Mouse (Mus musculus) lung, embryonic 16.5 days (tissue): ENCODE data around the gene Lkaaear1. TPM values are rescaled to one million over a fixed set of nuclear protein-coding genes. Genes with fewer than 3 reads are reported as not detected.

Experiments
- ATAC-seq: fragments of 200-750 bp; cut with Nextera tagmentation; 2 replicates; pipeline ENCODE4 v1.8.0; 2017; ENCODE audit warnings: low read depth, mild to moderate bottlenecking, moderate library complexity
- H3K27ac ChIP-seq: fragments of 300-500 bp; sonication (generic); 2 replicates; pipeline ENCODE4 v1.5.1; 2014; ENCODE audit warnings: mild to moderate bottlenecking, control low read depth, low read length
- H3K27me3 ChIP-seq: fragments of 300-500 bp; sonication (generic); 2 replicates; pipeline ENCODE4 v1.6.1; 2014; ENCODE audit warnings: low read depth, low read length, mixed read lengths; ENCODE audit not compliant: control insufficient read depth, insufficient read depth
- H3K36me3 ChIP-seq: fragments of 300-500 bp; sonication (generic); 2 replicates; pipeline ENCODE4 v1.6.1; 2014; ENCODE audit warnings: low read length; ENCODE audit not compliant: control insufficient read depth, insufficient read depth
- H3K4me1 ChIP-seq: fragments of 300-500 bp; sonication (generic); replicated peaks from 2 replicates; pipeline ENCODE4 v1.6.1; 2014; ENCODE audit warnings: low read length, mixed read lengths; ENCODE audit not compliant: control insufficient read depth, insufficient read depth
- H3K4me2 ChIP-seq: fragments of 300-500 bp; sonication (generic); 2 replicates; pipeline ENCODE4 v1.6.1; 2014; ENCODE audit warnings: low read depth, low read length, control low read depth
- H3K4me3 ChIP-seq: fragments of 300-500 bp; sonication (generic); 2 replicates; pipeline ENCODE4 v1.5.1; 2014; ENCODE audit warnings: mild to moderate bottlenecking, low read length, control low read depth
- H3K9ac ChIP-seq: fragments of 300-500 bp; sonication (generic); 2 replicates; pipeline ENCODE4 v1.6.1; 2014; ENCODE audit warnings: low read length, control low read depth
- H3K9me3 ChIP-seq: fragments of 300-500 bp; sonication (generic); 2 replicates; pipeline ENCODE4 v1.6.1; 2016; ENCODE audit warnings: low read length; ENCODE audit not compliant: control insufficient read depth
- WGBS: fragments of 180-500 bp; shearing (Covaris S2); extraction: QIAGEN DNeasy Blood & Tissue Kit; methylation state at CpG from one replicate; pipeline ENCODE4 v1.1.7; 2014; 5-methylcytosine and 5-hydroxymethylcytosine counted together
- polyA plus RNA-seq: library from polyadenylated mRNA; unstranded; fragments of >200 nt; fragmentation: Nextera tagmentation; extraction: Ambion mirVana; gene quantifications from 2 replicates; pipeline ENCODE4 v1.2.1, GENCODE M21; 2015

Lkaaear1 gene
- polyA plus RNA-seq, 1 experiment from 2014 or later: not detected

DNA sequence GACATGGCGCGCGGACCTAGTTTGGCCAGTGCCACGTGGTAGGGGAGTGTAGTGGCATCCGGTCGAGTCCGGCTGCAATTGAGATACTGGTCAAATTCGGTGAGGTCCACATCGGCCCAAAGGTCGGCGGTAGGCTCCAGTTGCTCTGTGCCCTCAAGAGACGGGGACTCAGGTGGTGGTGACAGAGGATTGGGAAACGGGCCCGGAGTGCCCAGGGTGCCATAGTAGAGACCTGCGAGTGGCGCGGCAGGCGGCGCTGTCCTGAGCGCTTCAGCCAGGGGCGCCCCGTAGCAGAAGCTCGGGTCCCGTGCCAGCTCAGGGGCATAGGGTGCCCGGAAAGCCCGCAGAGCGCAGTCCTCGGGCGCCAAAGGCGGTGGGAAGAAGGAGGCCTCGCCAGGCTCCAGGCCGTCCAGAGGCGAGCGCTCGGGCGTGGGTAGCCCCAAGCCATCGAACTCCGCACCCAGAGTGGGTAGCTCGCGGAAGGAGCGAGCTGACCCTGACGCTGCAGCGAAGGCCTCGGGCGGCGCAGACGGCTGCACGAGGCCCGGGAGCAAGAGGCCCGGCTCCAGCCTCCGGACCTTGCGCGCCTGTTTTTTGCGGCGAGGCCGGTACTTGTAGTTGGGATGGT, 27.8 kb downstream of the Lkaaear1 start:
- 2% methylated on average over 56 of the region's 56 CpGs for WGBS
- Histone ChIP-seq H3K4me3 (peak overlapping the region; percentile 57), H3K27me3 (peaks cover 46% of the 10 kb centered on the region), H3K4me2 (peak overlapping the region; percentile 72), H3K9ac (peak overlapping the region; percentile 74), H3K9me3 (no peaks in the 10 kb centered on the region), H3K36me3 (no peaks in the 10 kb centered on the region), H3K4me1 (peaks cover 17% of the 10 kb centered on the region; the same call in 1 of the 2 replicates), H3K27ac (peak overlapping the region; percentile 56)
- ATAC-seq: peak; percentile 41

DNA sequence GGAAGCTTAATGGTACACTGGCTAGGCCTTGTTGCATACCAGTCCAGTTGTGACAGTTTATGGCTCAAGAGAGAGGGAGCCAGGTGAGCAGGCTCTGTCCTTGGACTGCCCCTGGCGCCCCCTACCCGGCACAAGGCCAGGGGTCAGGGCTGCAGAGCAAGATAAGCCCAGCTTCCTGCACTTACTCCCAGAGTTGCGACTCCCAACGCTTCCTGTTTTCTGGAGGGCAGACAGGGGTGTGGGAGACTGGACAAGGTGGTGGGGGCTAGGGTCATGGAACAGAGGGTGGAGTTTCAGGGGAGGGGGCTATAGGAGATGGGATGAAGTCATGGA, 35.0 kb downstream of the Lkaaear1 start:
- Histone ChIP-seq H3K36me3 (no peaks in the 10 kb centered on the region), H3K4me3 (no peak overlapping the region), H3K9ac (no peak overlapping the region), H3K9me3 (no peaks in the 10 kb centered on the region), H3K4me1 (peaks cover 3% of the 10 kb centered on the region), H3K27ac (peak overlapping the region; percentile 86), H3K27me3 (no peaks in the 10 kb centered on the region), H3K4me2 (no peak overlapping the region)
- peak; percentile 70 for ATAC-seq
- WGBS: 9% methylated on average over 4 of the region's 4 CpGs

DNA sequence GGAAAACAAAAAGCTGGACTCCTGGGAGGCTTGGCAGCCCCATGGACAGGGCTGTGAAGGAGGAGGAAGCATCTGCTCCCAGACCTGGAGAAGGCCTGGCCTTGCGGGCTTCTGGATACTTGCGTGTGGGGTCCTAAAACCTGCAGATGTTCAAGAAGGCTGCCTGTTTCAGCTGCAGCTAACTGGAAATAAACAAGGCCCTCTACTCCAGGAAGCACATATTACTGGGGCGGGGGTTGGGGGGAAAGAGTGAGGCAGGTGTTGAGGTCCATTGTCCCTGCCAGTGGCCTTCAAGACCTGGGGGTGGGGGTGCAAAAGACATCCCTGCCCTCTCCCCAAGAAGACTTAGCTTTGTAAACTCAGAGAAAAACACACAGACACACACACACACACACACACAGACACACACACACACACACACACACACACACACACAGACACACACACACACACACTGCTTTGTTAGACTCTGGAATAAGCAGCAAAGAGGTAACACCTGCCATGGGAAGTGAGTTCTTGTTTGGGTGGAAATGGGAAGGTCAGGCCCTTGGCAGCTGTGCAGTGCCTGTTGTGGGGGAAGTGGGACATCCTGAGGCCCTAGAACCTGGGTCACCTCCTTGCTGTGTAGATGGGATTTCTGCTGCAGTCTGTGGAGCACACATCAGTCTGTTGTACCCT, 35.5 kb downstream of the Lkaaear1 start:
- WGBS: 79% methylated on average over 3 of the region's 3 CpGs
- Histone ChIP-seq H3K36me3 (no peaks in the 10 kb centered on the region), H3K27me3 (no peaks in the 10 kb centered on the region), H3K9me3 (no peaks in the 10 kb centered on the region), H3K27ac (peak overlapping the region; percentile 86), H3K4me3 (no peak overlapping the region), H3K9ac (no peak overlapping the region), H3K4me1 (peaks cover 3% of the 10 kb centered on the region), H3K4me2 (no peak overlapping the region)
- peak; percentile 51 for ATAC-seq

DNA sequence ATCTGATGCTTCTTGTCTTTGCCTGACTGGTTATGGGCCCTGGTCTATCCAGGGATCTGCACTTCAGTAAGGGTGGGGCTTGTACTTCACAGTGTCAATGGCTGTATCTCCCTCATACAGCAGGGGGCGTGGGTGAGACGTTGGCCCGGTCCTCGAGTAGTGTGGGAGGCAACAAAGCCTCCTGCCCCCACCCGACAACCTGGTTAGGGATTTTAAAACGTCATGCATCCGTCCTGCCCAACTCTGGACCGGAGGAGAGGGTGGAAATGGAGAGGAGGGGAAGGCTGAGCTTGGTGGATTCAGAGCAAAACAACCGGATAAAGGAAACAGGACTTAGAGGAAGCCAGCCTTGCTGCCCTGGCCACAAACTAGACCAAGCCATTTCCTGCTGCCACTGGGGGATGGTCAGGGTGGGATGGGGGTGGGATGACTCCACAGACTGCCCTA, 38.6 kb downstream of the Lkaaear1 start:
- Histone ChIP-seq H3K4me3 (no peak overlapping the region), H3K4me2 (no peak overlapping the region), H3K9ac (no peak overlapping the region; the same call in 1 of the 2 replicates), H3K4me1 (peaks cover 3% of the 10 kb centered on the region), H3K27ac (peak overlapping the region; percentile 11; the same call in 1 of the 2 replicates), H3K36me3 (peaks cover 11% of the 10 kb centered on the region), H3K9me3 (no peaks in the 10 kb centered on the region), H3K27me3 (no peaks in the 10 kb centered on the region)
- WGBS: 8% methylated on average over 9 of the region's 9 CpGs
- ATAC-seq: peak; percentile 86

DNA sequence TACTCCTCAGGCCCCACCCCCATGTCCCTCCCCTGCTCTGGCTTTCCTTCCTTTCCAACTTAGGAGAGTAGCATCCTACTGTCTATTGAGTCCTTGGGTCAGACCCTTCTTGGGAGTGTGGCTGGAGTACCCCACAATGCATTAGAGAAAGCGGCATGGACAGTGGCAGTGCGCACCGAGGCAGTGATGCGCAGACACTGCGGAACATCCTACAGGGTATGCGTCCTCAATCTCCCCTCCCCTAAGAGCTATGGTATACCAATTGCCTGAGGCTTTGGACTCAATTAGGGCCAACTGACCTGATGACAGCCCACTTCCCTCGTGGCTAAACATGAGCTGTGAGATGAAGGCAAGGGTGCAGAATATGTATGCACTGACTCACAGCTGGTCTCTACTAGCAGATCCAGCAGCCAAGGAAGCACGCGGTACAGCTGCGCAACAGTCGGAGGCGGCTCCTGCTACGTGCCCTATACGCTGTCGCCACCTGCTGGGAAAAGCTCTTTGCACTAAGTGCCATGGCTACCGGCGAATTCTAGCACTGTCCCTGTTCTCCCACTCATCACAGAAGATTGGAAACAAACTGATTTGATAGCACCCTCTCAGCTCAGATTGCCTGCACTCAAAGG, 39.2 kb downstream of the Lkaaear1 start:
- H3K4me2 ChIP-seq: no peak overlapping the region
- H3K27ac ChIP-seq: peak overlapping the region; percentile 11; the same call in 1 of the 2 replicates
- no peaks in the 10 kb centered on the region for H3K9me3 ChIP-seq
- H3K4me1 ChIP-seq: peaks cover 3% of the 10 kb centered on the region
- H3K27me3 ChIP-seq: no peaks in the 10 kb centered on the region
- no peak overlapping the region for H3K4me3 ChIP-seq
- WGBS: 41% methylated on average over 17 of the region's 17 CpGs
- ATAC-seq: peak; percentile 21; the same call in 1 of the 2 replicates
- H3K9ac ChIP-seq: no peak overlapping the region
- peaks cover 13% of the 10 kb centered on the region for H3K36me3 ChIP-seq

DNA sequence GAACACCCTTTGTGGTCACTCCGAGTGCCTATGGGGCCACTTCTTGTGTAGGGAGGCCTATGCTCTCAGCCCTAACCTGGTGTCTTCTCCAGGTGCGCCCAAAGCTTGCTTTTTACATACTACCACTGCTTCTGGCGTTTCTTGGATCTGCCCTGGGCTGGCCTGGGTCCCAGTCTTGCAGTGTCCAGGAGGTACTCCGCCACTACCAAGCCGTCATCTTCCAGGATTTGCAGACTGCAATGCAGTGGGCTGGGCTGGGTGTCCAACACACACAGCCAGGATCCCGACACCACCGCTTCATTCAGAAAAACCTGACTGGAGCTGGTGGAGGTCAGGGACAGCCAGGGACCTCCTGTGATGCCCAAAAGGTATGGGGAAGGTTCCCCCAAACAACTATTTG, 39.7 kb downstream of the Lkaaear1 start:
- Histone ChIP-seq H3K4me2 (no peak overlapping the region), H3K27me3 (no peaks in the 10 kb centered on the region), H3K9ac (no peak overlapping the region), H3K4me3 (no peak overlapping the region), H3K4me1 (peaks cover 3% of the 10 kb centered on the region), H3K36me3 (peaks cover 14% of the 10 kb centered on the region), H3K27ac (no peak overlapping the region), H3K9me3 (no peaks in the 10 kb centered on the region)
- ATAC-seq: no peak
- WGBS: 83% methylated on average over 7 of the region's 7 CpGs

DNA sequence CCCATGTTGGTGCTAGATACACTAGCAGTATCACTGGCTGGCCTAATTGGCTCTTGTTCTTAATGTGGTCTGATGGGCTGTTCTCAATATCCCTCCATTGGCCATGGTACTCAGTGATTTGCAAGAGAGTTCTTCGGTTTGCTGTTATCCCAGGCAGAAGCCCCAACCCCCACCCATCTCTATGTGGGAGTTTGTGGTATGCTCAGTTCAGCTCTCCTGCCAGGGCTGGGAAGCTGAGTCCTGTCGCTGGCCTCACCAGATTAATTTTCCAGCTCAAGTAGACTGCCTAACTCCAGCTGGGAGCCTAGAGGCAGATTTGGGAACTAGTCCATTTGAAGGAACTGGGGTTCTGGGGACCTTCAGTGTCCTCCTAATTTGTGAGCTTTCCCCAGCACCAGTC, 40.8 kb downstream of the Lkaaear1 start:
- no peak for ATAC-seq
- Histone ChIP-seq H3K4me1 (peaks cover 3% of the 10 kb centered on the region), H3K36me3 (peaks cover 19% of the 10 kb centered on the region), H3K9me3 (no peaks in the 10 kb centered on the region), H3K4me3 (no peak overlapping the region), H3K4me2 (no peak overlapping the region), H3K9ac (no peak overlapping the region), H3K27me3 (no peaks in the 10 kb centered on the region), H3K27ac (no peak overlapping the region)
- WGBS: 56% methylated on average over 2 of the region's 2 CpGs

DNA sequence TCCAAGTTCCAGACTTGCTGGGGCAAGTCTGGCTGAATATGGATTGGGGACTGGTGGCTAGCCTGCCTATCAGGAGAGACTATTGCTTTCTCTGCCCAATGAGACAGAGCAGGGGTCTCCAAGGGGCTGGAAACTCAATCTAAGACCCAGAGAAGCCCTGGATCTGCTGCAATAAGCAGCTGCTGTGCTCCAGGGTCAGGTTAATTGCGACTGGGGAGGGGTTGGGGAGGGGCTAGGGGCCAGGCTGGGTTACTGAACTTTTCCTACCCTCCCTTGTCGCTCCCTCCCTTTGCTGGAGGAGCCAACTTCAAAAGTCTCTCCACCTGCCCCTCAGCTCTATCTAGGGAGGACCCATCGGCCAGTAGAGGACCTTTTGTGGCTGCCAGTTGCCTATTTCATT, 41.5 kb downstream of the Lkaaear1 start, which contains the start of gene Gm29797:
Gene Gm29797, plus strand, starts transcription at position 301 of the 400 bp plus-strand sequence.
- no peaks in the 10 kb centered on the region for H3K27me3 ChIP-seq
- no peak within 1 kb of the TSS for H3K9ac ChIP-seq
- no peak within 1 kb of the TSS for H3K4me3 ChIP-seq
- no peak within 1 kb of the TSS for H3K27ac ChIP-seq
- no peak within 1 kb of the TSS for H3K4me2 ChIP-seq
- H3K4me1 ChIP-seq: peaks cover 3% of the 10 kb centered on the region
- no peaks in the 10 kb centered on the region for H3K9me3 ChIP-seq
- WGBS: 83% methylated on average over 3 of the region's 3 CpGs
- no peak for ATAC-seq
- peaks cover 20% of the 10 kb centered on the region for H3K36me3 ChIP-seq

DNA sequence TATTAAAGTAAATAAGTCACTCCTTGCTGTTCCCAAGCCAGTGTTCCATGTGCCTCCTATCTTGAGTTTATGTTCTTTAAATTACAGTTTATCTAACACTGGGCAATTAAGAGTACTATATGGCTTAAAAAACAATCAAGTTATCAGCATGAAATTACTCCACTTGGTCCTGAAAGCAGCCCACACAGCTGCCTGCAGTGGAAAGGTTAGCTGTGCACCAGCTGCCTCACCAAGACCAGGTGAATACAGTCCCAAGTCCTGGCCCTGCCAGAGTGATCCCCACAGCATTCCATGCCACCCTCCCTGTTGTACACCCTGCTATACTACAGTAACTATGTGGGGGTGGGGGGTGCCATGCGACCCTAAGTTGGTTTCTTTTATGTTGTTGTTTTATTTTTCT, 44.7 kb downstream of the Lkaaear1 start:
- WGBS: 87% methylated on average over 1 of the region's 1 CpGs
- no peak overlapping the region for H3K27ac ChIP-seq
- H3K27me3 ChIP-seq: no peaks in the 10 kb centered on the region
- H3K36me3 ChIP-seq: peaks cover 41% of the 10 kb centered on the region
- no peak overlapping the region for H3K9ac ChIP-seq
- H3K4me1 ChIP-seq: no peaks in the 10 kb centered on the region
- H3K4me2 ChIP-seq: no peak overlapping the region
- no peak overlapping the region for H3K4me3 ChIP-seq
- no peak for ATAC-seq
- H3K9me3 ChIP-seq: no peaks in the 10 kb centered on the region
